Mouse (Mus musculus) left cerebral cortex, adult 11 months (tissue): Measurements from ENCODE around the gene Thg1l.

ENCODE experiments used
- DNase-seq: peaks from one replicate; pipeline ENCODE4 v3.0.0; 2022; ENCODE audit warnings: low spot score

The Thg1l gene

DNA sequence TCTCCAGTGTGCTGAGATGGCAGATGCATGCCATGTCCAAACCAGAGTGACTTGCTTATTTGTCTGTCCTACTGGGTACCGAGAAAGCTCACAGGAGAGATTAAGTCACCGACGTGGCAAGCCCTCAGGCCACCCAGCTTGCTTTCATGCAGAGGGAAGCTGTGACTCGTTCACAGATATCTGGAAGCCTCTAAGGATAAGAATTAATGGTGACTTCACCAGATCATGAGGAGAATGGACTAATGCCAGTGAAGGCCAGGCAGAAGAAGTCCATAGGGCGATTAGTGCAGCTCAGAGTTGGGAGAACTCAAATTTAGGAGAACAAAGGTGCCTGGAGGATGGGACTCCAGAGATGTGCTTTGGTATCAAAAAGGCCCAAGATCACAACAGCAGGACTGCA is 27.8 kb downstream of the Thg1l start:
- no peak for DNase-seq

DNA sequence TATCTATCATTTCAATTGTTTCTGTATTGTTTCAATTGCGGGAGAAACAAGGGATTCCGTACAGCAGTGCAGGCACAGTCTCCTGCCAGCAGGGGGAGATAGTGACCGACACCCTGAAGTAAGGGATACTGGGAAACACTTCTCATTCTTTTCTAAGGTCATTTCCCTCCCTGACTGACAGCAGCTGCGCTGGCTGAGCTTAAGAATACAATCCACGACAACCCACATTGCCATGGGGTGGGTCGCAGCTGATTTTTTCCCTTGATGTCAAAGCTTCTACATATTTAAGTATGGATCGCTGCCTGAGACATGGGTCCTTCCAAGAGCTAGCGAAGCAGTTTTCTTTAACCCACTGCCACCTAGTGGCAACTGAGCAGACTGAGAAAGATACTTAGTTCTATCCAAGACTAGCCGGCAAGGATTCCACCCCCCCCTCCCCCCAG is 28.6 kb downstream of the Thg1l start:
- peak; percentile 70 for DNase-seq

DNA sequence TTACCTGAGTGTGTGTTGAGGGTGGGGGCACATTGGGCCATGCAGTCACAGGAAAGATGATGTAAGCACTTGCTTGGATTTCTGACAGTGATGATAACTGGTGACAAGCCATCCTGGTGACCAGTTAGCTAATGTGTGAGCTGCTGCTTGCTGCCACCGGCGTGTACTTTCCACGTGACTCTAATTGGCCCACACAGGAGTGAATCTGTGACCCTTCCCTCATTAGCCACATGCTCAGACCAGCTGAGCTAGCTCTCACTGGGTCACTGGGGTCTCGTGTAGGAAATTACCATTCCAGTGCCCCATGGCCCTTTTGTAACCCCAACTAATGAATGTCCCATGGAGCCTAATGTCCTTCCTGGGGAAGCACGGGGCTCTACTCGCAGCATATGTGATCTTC is 29.9 kb downstream of the Thg1l start:
- no peak for DNase-seq

DNA sequence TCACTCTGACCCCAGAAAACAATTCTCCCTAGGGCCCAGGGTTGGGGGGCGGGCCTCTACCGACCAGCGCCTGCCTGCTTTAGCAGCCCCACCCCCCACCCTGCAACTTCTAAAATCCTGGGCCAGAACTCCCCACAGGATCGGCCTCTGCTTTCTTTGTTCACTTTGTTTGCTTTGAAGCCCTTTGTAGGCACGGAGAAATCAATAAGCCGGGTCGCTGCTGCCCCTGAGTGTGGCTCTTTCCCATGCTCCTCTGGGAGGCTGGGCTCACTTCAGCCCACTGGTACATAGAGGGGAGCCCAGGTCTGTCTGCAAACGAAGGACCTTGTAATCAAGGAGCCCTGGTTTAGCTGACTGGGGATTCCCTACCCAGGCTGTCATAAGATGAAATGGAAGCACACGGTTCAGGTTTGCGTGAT is 33.8 kb downstream of the Thg1l start:
- no peak for DNase-seq

DNA sequence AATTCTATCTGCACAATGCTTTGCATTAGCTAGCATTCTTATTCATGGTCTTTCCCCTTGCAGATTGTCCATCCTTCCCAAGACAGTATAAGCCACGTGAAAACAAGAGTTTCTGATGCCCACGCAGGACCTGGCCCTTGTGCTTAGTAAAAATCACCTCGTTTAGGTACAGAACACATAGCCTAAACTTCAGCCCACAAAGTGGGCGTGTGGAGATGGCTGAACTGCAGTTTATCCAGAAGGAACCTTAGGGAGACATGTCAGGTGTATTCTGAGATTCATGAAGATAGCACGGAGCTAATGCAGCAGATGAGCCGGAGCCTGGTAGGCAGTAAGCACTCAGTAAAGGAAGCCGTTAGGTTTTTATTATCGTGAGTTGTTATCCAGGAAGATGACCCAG is 34.3 kb downstream of the Thg1l start:
- DNase-seq = no peak

DNA sequence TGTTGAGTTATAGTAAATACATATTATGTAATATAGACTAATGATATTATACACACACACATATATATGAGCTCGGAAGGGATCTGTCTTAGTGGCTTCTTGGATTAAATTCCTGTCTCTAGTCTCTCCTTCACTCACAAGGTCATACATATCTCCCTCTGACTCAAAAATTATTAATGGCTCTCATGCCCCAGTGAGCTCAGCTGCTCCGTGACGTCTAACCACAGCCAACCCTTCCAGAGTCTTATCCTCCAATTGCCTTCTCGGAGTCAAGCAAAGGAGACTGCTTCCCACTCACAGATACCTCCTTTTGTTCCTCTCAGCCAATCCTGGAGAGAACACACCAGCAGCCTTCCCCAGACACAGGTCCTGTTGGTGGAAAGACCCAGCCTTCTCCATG is 36.5 kb downstream of the Thg1l start:
- DNase-seq = no peak

DNA sequence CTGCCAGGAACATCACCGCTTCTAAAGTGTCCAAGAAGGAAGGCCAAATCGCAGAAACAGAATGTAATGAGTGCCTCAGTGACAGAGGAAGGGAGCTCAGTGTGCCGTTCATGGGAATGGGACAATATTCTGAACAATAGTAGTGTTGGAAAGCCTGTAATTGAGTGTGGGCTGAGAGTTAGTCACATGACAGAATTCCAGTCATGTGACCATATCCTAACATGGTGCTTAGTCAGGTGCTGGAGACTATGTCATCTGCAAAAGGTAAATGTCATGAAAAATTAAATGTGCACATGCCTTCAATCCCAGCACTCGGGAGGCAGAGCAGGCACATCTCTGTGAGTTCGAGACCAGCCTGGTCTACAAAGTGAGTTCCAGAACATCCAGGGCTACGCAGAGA is 37.3 kb downstream of the Thg1l start:
- no peak for DNase-seq

DNA sequence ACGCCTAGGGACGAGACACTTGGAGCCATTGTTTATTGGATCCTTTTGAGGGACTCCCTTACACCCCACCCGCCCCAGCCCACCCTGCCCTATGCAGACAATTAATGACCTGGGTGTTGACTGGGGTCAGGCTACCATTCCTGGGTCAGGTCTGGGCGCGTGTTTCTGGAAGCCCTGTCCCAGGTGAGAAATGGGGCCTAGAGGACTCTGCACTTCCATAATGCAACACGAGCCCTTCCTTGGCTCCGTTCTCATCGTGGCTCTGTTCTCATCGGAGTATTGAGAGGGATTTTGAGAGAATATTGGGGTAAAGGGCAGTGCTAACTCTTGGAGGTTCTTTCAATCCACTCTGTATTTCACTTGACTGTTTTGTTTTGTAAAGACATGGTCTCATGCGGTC is 39.1 kb downstream of the Thg1l start:
- DNase-seq = no peak

DNA sequence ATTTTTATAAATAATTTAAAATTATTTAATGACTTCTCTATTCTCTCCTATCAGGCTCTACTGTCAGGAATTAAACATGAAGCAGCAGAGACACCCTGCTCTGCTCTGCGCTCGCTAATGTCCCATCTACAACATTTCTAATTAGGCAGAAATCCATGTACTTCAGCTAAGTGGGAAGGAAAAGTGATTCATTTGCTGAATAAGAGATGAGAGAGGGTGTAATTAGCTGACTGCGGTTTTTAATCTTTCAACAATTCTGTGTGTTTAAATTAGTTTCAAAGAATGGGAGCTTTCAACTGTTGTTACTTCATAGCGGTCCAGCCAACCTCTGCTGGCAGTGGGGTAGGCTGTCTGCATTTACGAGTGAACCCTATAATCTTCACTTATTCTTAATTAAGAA is 44.6 kb downstream of the Thg1l start:
- DNase-seq = no peak

DNA sequence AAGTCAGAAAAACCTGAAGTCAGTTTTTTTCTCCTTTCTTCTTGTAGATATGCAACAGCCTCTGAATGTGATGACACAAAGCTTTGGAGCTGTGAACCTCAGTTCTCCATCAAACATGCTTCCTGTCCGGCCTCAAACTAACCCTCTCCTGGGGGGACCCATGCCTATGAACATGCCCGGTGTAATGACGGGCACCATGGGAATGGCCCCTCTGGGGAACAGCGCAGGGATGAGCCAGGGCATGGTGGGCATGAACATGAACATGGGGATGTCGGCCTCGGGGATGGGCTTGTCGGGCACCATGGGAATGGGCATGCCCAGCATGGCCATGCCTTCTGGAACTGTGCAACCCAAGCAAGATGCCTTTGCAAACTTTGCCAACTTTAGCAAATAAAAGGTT is 46.4 kb downstream of the Thg1l start:
- no peak for DNase-seq

DNA sequence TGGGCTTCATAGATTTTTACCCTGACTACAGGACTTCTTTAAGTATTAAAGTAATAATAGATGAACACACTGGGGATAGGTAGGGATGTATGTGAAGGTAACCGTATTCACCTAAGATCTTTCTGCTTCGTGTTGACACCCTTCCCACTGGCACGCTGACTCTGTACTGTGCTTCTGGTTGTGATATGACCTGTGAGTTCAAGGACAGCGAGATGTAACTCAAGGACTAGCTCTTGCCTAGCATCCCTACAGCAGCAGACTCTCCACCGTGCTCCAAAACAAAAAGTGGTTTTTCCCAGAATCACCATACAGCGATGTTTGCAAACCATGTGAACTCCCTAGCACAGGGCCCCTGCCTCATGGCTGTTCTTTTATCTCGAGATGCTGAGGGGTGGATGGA is 47.2 kb downstream of the Thg1l start:
- no peak for DNase-seq

DNA sequence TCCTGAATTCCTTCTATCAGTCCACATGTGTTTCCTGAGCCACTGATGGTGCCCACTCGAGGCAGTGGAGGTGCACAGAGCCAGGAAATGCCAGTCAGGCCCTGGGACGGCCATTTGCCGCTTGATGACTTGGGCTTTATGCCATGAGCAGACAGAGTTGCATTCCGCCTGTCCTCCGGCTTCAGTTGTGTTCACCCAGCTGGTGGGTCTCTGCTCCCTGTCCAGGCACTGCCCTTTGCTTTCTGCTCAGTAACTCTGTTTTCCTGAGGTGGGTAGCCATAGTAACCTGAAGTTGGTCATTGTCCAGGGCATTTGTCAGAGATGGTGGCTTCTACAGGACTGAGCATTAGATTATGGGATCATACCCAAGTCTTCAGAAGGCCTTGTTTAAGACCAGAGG is 48.0 kb downstream of the Thg1l start:
- no peak for DNase-seq

DNA sequence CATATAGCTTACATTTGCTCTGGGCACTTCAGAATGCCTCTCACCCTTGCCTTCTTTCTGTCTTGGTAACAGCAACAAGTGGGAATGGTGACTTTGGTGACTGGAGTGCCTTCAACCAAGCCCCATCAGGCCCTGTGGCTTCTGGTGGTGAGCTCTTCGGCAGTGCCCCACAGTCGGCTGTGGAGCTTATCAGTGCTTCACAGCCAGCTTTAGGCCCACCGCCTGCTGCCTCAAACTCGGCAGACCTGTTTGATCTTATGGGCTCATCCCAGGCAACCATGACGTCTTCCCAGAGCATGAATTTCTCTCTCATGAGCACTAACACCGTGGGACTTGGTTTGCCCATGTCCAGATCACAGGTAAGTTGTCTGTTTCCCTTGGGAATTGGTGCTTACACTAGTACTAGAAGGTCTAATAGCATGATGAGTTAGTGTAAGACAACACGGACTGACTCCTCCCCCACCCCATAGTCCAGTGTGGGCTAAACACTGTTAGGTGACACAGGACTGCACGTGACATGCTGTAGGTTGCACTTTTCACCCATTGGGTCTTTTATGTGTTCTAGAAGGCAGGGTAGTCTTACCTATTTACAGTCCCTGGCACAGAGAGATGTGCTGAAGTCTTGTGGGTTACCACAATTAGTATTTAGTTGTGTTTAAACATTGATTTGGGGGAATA is 49.0 kb downstream of the Thg1l start:
- DNase-seq = no peak

DNA sequence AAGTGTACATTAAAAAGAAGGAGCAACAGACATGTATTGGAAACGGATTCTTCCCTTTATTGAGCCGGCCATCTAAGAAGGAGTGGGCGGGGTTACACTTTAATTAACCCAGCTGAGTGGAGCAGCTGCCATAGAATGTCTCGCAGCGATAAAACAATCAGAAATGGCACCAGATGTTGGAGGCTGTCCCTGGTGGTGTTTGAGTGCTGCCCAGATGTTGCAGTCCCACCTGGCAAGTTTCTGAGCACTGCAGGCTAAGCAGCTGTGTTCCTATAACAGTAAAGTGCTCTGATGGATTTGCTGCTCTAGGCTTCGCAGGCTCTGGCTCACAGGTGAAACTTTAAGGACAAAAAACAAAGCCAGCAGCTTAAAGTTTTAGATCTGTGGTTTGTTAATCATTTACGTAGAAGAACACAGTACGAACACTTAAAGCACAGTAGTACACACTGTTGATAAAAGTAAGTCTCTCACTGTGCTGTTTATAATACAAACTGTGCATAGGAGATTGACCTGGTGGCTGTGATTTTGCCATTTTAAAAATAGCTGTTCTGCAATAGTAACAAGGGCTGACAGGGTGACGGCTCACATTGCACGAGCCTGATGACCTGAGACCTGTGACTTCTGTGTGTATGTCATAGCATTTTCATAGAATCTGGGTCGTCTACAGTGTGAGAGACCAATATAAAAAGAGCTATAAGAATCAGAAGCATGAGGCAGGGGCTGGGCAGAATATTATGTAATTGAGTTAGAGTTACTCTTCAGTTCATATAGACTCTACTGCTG is 54.9 kb downstream of the Thg1l start:
- no peak for DNase-seq

DNA sequence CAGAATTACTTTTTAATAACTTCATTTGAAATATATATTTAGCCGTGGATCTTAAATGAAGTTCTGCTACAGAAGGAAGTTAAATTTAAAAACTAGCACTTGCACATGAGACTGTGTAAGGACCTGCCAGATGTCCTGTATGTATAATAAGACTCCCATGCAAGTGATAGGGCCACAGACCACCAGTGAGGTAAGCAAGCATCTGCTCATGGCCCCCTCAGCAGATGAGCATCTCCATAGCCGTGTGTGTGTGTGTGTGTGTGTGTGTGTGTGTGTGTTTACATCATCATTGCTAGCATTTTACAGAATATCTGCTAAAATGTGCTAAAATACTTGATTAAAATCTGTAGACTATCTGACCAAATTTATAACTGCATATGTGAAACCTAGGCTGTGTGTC is 57.9 kb downstream of the Thg1l start:
- no peak for DNase-seq
